ENCODE assay signal across 27 mouse cellular contexts in genomic region chr11:28669359-28669758, GRCm38 (mm10).
DNase-seq lines count a peak whose midpoint lies in the region; ATAC-seq lines count a peak whose summit lies in the region.
"Had no signal": no experiment of that assay in that cellular context is flagged by ENCODE, and none has a peak within 500 bp of the region (broad histone marks: within the 10 kb centered on the region; RNA-seq: fewer than 3 reads in every experiment).

No protein-coding gene starts in this region.

- 0 out of 2 replicates have a peak overlapping the region, but pooled peaks have one; percentile 1 for H3K4me2 ChIP-seq in heart, embryonic 13.5 days
- H3K4me2 ChIP-seq in heart, embryonic 16.5 days (ENCODE audit: low read depth, low read length): no peak overlapping the region
- H3K4me2 ChIP-seq: embryonic facial prominence, embryonic 13.5 days; embryonic facial prominence, embryonic 15.5 days; forebrain, embryonic 12.5 days had no signal

- H3K4me1 ChIP-seq in heart, embryonic 13.5 days: peaks cover 13% of the 10 kb centered on the region
- H3K4me1 ChIP-seq in heart, embryonic 16.5 days (ENCODE audit: control insufficient read depth, insufficient read depth, low read length): peaks cover 7% of the 10 kb centered on the region; the same call in 1 of the 2 replicates
- H3K4me1 ChIP-seq: embryonic facial prominence, embryonic 13.5 days; embryonic facial prominence, embryonic 15.5 days; forebrain, embryonic 10.5 days; forebrain, embryonic 12.5 days had no signal

- no peaks in the 10 kb centered on the region for H3K36me3 ChIP-seq in heart, embryonic 13.5 days
- no peaks in the 10 kb centered on the region for H3K36me3 ChIP-seq in heart, embryonic 16.5 days (ENCODE audit: control insufficient read depth, insufficient read depth)
- H3K36me3 ChIP-seq: embryonic facial prominence, embryonic 13.5 days; embryonic facial prominence, embryonic 15.5 days; forebrain, embryonic 10.5 days; forebrain, embryonic 12.5 days; G1E had no signal

- ATAC-seq in heart, embryonic 13.5 days (ENCODE audit: extremely low read depth, insufficient number of reproducible peaks, low FRiP score, low TSS enrichment): no peak
- peak; percentile 63 for ATAC-seq in heart, embryonic 16.5 days (replicated peaks; ENCODE audit: extremely low read depth, insufficient read depth, low FRiP score)
- ATAC-seq: activated CD4-positive, CD25-positive, alpha-beta regulatory T cell, adult 4 months; CD4-positive, CD25-positive, alpha-beta regulatory T cell, adult 4 months; forebrain, embryonic 14.5 days; forebrain, embryonic 16.5 days had no signal

- WGBS in heart, embryonic 13.5 days: 15% methylated on average over 4 of the region's 4 CpGs
- WGBS in heart, embryonic 16.5 days: 15% methylated on average over 4 of the region's 4 CpGs

- no peak overlapping the region for H3K4me3 ChIP-seq in heart, embryonic 13.5 days
- H3K4me3 ChIP-seq in heart, embryonic 16.5 days (ENCODE audit: low read length): no peak overlapping the region
- H3K4me3 ChIP-seq: embryonic facial prominence, embryonic 13.5 days; embryonic facial prominence, embryonic 15.5 days; erythroblast, embryonic 14.5 days; forebrain, embryonic 10.5 days; forebrain, embryonic 12.5 days had no signal

- H3K27ac ChIP-seq in heart, embryonic 13.5 days (replicated peaks): no peak overlapping the region
- H3K27ac ChIP-seq in heart, embryonic 16.5 days (ENCODE audit: low read length): no peak overlapping the region
- H3K27ac ChIP-seq: embryonic facial prominence, embryonic 13.5 days; embryonic facial prominence, embryonic 15.5 days; forebrain, embryonic 10.5 days; forebrain, embryonic 12.5 days had no signal

- H3K9ac ChIP-seq in heart, embryonic 13.5 days: no peak overlapping the region
- H3K9ac ChIP-seq in heart, embryonic 16.5 days (ENCODE audit: low read length): no peak overlapping the region
- H3K9ac ChIP-seq: embryonic facial prominence, embryonic 13.5 days; embryonic facial prominence, embryonic 15.5 days; forebrain, embryonic 12.5 days had no signal

- intact Hi-C loops in heart, postnatal 25 days (cut with DNase I): no loop called here
- intact Hi-C loops in heart, postnatal 10 days (cut with DNase I): no loop called here

- DNase-seq in heart, postnatal 25 days (ENCODE audit: low spot score): no peak
- no peak for DNase-seq in heart, postnatal 10 days
- peak; percentile 29 for DNase-seq in yolk sac, embryonic 10.5 days (ENCODE audit: low spot score)
- DNase-seq in lung, postnatal 14 days: no peak
- DNase-seq: adrenal gland, adult 8-10 months; adrenal gland, postnatal 14 days; adrenal gland, postnatal 36 days; B cell, adult 2 months; cerebellum, adult 11-12 months; cerebellum, adult 2 months; cerebellum, adult 9-10 months; cerebellum, postnatal 10 days; cerebellum, postnatal 36 days; embryo, embryonic 11 days had no signal

- H3K9me3 ChIP-seq in heart, embryonic 13.5 days: no peaks in the 10 kb centered on the region
- H3K9me3 ChIP-seq in heart, embryonic 16.5 days (replicated peaks; ENCODE audit: control insufficient read depth, low read length): no peaks in the 10 kb centered on the region
- H3K9me3 ChIP-seq: embryonic facial prominence, embryonic 13.5 days; embryonic facial prominence, embryonic 15.5 days; forebrain, embryonic 10.5 days; forebrain, embryonic 12.5 days; G1E had no signal

- H3K27me3 ChIP-seq in heart, embryonic 13.5 days (replicated peaks): no peaks in the 10 kb centered on the region
- H3K27me3 ChIP-seq in heart, embryonic 16.5 days (ENCODE audit: control insufficient read depth, insufficient read depth, low read length): no peaks in the 10 kb centered on the region
- H3K27me3 ChIP-seq: CH12.LX; embryonic facial prominence, embryonic 13.5 days; embryonic facial prominence, embryonic 15.5 days; forebrain, embryonic 12.5 days had no signal
